Mouse (Mus musculus) G1E-ER4 (cell line): ENCODE measurements around the gene Eif4b. TPM values are rescaled to one million over a fixed set of nuclear protein-coding genes. Genes with fewer than 3 reads are reported as not detected.

Experiments used
- GATA1 ChIP-seq: IDR thresholded peaks from one replicate; pipeline ENCODE4 v1.8.0; 2012; ENCODE audit warnings: low read length, inconsistent platforms
- polyA plus RNA-seq: library from polyadenylated mRNA; stranded (reverse); fragments of >175 nt; gene quantifications from 2 replicates; pipeline ENCODE4 v1.2.3, GENCODE M21; 2012

Gene Eif4b
- polyA plus RNA-seq, 1 experiment: 375 TPM

- no peak for TF ChIP-seq GATA1
Measured at GRCm38 (mm10) chr15:102105764-102106730, 32.5 kb downstream of the Eif4b start.

DNA sequence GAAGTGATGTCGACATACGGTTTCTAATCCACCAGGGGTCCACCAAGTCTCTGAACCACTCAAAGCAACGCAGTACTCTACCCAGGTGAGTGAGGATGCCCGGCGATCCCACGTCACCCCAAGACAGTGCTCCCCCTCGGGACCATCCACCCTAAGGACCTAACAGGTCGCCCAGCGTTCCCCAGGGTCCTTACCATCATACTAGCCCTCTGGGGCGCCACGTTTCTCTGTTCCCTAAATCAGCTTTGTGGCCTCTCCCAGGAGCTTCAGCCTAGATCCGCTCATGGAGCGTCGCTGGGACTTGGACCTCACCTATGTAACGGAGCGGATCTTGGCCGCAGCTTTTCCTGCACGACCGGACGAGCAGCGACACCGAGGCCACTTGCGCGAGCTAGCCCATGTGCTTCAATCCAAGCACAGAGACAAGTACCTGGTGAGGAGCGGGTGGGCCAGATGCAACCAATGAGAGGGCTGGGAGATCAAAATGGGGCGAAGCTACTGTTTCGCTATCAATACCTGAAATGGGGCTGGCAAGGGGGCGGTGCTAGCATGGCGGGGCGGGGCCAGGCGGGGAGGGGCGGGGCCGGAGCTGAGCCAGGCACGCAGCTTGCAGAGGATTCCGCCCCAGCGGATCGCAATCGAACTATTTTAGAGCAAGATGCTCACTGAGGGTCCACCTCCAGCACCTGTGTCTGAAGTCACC is 33.3 kb downstream of the Eif4b start:
- no peak for TF ChIP-seq GATA1

DNA sequence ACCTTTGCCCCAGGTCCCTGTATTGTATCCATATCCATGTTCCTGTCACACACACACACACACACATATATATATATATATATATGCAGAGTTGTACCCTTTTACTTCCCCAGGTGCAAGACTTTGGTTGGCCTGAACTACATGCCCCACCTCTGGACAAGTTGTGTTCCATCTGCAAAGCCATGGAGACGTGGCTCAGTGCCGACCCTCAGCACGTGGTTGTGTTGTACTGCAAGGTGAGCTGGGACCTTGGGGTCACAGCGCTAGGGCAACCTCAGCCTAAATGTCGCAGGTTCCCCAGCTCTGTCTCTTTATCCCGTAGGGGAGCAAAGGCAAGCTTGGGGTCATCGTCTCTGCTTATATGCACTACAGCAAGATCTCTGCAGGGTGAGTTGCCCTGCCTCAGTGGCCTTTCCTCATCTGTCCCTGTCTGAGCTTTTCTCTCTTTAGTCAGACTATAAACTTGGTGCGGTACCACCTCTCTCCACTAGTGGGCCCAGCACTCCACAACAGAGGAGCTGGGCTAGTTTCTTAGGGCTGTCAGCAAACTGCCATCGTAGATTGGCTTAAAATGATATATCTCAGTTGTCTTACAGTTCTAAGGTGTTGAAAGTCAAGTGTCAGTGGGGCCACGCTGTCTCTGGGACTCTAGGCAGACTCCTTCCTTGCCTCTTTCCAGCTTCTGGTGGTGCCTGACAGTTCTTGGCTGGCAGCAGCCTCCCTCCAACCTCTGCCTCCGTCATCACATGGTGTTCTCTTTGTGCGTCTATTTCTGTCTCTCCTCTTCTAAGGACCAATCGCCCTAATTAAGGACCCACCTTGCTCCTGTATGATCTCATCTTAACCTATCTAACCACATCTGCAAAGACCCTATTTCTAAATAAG is 34.4 kb downstream of the Eif4b start:
- no peak for TF ChIP-seq GATA1

GRCm38 (mm10) chr15:102108651-102109525 is 35.3 kb downstream of the Eif4b start:
- no peak for TF ChIP-seq GATA1

DNA sequence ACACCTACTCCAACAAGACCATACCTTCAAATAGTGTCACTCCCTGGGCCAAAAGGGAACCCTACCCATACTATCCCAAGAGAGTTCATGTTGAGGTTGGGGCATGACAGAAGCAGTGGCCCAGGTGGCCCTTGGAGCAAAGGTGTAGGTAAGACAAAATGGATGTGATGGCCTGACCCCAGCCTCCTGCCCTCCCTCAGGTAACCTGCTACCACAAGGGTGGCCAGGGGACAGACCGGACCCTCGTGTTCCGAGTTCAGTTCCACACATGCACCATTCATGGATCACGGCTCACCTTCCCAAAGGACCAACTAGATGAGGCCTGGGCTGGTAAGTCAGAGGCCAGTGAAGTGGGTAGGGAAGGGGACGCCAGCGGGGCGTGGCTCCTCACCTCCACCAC is 36.7 kb downstream of the Eif4b start:
- no peak for TF ChIP-seq GATA1

DNA sequence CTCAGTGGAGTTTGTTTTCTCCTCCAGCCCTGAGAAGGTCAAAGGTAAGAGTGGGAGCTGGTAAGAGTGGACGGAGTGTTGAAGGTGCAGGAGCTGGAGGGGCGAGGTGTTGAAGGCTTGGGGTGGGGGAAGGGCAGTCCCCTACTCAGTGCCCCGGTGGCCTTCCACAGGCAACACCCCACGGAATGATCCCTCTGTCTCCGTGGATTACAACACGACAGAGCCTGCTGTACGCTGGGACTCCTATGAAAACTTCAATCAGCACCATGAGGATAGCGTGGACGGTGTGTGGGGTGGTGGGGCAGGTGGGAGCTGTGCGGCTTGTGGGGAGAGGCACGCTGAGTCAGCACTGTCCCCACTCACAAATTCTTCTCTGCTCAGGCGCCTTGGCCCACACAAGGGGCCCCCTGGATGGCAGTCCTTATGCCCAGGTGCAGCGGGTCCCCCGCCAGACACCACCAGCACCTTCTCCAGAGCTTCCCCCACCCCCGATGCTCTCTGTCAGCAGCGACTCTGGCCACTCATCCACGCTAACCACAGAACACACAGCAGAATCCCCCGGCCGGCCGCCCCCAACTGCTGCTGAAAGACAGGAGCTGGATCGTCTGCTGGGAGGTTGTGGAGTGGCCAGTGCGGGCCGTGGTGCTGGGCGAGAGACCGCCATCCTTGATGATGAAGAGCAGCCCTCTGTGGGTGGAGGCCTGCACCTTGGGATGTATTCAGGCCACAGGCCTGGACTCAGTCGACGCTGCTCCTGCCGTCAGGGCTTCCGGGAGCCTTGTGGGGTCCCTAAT is 37.3 kb downstream of the Eif4b start:
- TF ChIP-seq GATA1: no peak

GRCm38 (mm10) chr15:102111495-102111829 is 37.9 kb downstream of the Eif4b start:
- no peak for TF ChIP-seq GATA1

DNA sequence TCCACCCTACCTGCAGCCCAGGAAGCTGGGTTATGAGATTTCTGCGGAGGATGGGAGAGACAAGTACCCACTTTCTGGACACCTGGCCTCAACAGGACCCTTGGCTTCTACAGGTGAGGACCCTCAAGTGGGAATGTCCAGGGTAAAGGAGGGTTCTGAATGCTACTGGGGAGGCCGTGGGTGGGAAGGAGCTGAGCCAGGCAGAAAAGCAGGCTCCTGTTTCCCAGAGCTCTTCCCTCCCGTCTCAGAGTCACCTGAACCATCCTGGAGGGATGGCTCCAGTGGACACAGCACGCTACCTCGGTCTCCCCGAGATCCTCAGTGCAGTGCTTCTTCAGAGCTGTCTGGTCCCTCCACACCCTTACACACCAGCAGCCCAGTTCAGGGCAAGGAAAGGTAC is 38.6 kb downstream of the Eif4b start:
- no peak for TF ChIP-seq GATA1

GRCm38 (mm10) chr15:102112827-102113226 is 39.3 kb downstream of the Eif4b start:
- TF ChIP-seq GATA1: no peak

GRCm38 (mm10) chr15:102113674-102114073 is 40.1 kb downstream of the Eif4b start:
- no peak for TF ChIP-seq GATA1

DNA sequence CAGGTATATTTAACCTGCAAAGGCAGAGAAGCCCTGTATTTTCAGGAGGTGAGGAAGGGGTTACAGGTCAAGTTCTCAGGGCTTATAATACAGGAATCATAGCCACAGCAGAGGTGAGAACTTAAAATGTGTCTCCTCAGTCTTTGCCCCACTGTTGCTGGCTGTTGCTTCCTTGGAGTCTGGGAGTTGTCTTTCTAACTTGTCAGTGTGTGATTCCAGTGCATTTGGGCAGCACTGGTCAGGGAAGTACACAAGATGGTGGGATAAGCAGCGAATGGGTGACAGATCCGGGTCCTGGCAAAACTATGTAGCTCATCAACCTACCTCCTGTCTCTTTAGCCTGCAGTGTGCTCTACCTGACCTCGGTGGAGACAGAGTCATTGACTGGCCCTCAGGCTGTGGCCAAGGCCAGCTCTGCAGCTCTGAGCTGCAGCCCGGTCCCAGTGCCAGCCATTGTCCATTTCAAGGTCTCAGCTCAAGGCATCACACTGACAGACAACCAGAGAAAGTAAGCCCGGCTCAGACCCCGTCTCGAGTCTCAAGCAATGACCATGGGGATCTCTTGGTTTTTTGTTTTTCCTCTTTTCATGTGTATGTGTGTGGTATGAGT is 41.2 kb downstream of the Eif4b start:
- TF ChIP-seq GATA1: no peak

- no peak for TF ChIP-seq GATA1
Measured at GRCm38 (mm10) chr15:102115731-102116231, 42.2 kb downstream of the Eif4b start.

DNA sequence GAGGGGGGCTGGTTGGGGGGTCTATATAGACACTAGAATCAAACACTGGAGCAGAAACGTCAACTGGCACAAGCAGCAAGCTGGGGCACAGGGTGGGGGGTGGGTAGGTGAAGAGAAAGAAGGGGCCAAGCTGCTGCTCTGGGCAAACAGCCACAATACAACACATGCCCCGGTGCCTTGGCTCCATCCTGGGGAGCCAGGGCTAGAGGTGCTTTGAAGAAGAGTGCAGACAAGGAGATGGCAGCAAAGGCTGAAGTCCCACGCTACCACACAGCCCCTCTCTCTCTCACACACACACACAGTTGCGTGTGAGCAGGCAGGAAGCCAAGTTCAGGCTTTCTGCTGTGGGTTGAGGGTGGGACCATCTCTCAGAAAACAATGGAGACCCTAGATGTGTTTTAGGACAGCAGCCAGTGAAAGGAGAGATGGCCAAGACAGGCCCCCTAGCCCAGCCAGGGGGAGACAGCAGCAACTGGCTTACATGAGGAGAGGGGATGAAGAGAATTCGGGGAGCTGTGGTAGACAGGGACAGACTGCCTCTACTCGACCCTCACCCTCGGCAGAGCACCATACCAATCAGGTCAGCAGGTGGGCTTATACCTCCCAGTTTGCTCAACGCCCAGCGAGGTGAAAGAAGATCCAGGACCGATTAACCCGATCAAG is 43.3 kb downstream of the Eif4b start:
- no peak for TF ChIP-seq GATA1
